Comparison of ENCODE assay signal across 9 mouse cellular contexts in the genomic region with DNA sequence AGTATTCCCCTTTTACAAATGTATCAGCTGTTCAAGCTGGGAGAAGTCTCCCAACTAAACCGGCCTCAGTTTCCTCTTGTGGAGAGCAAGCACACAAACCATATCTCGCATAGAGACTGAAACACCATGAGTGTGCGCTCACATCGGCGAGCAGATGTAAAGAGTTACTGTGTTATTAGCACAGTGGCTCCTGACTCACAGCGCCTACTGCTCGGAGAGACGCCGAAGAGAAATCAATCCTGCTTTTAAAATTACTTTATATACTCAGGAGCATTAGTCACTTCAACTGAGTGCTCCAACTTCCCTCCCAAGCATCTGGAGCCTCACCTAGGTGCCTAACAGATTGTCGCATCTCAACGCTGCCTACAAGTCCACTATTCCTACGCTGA. TPM values are rescaled to one million over a fixed set of nuclear protein-coding genes. Genes with fewer than 3 reads are reported as not detected.
DNase-seq lines count a peak whose midpoint lies in the region; ATAC-seq and TF ChIP-seq lines count a peak whose summit lies in the region.
"Had no signal": no experiment of that assay in that cellular context is flagged by ENCODE, and none has a peak within 500 bp of the region (broad histone marks: within the 10 kb centered on the region; RNA-seq: fewer than 3 reads in every experiment).

No protein-coding gene starts in this region.

- H3K4me2 ChIP-seq in limb, embryonic 11.5 days (ENCODE audit: low read depth, severe bottlenecking): peak overlapping the region; percentile 87

- H3K9me3 ChIP-seq in megakaryocyte, embryonic 14.5 days: no peaks in the 10 kb centered on the region
- no peaks in the 10 kb centered on the region for H3K9me3 ChIP-seq in limb, embryonic 11.5 days (ENCODE audit: control insufficient read depth, low read length)

- peak overlapping the region; percentile 92 for H3K4me3 ChIP-seq in megakaryocyte, embryonic 14.5 days (replicated peaks)
- peak overlapping the region; percentile 59 for H3K4me3 ChIP-seq in limb, embryonic 11.5 days (ENCODE audit: low read depth, low read length)
- peak overlapping the region; percentile 85 for H3K4me3 ChIP-seq in small intestine, adult 2 months (ENCODE audit: low read depth, low read length)
- H3K4me3 ChIP-seq: myocyte had no signal

- 38% methylated on average over 12 of the region's 12 CpGs for WGBS in limb, embryonic 11.5 days
- 18% methylated on average over 12 of the region's 12 CpGs for WGBS in small intestine, adult 2 months

- H3K4me1 ChIP-seq in megakaryocyte, embryonic 14.5 days: peaks cover 48% of the 10 kb centered on the region
- peaks cover 6% of the 10 kb centered on the region for H3K4me1 ChIP-seq in limb, embryonic 11.5 days (ENCODE audit: control insufficient read depth, insufficient read depth, low read length)
- H3K4me1 ChIP-seq in small intestine, adult 2 months (ENCODE audit: control insufficient read depth, insufficient read depth, insufficient read length, low read length): peaks cover 4% of the 10 kb centered on the region; the same call in 1 of the 2 replicates

- TF ChIP-seq CTCF in small intestine, adult 2 months (IDR thresholded peaks at IDR 0.05; ENCODE audit: extremely low read depth, insufficient read length, insufficient replicate concordance, low read depth, low read length): no peak

- peak; percentile 57 for ATAC-seq in frontal cortex, adult (ENCODE audit: low TSS enrichment)
- ATAC-seq in megakaryocyte, adult 5-6 weeks (ENCODE audit: poor library complexity, severe bottlenecking): no peak
- ATAC-seq in limb, embryonic 11.5 days (ENCODE audit: insufficient number of reproducible peaks, low FRiP score, low TSS enrichment, low read depth): no peak

- H3K36me3 ChIP-seq in megakaryocyte, embryonic 14.5 days (replicated peaks; ENCODE audit: low read length): peaks cover 2% of the 10 kb centered on the region
- no peaks in the 10 kb centered on the region for H3K36me3 ChIP-seq in limb, embryonic 11.5 days (ENCODE audit: control insufficient read depth, insufficient read depth, low read length)
- no peaks in the 10 kb centered on the region for H3K36me3 ChIP-seq in small intestine, adult 2 months (ENCODE audit: control insufficient read depth, insufficient read depth, low read length)

- no peak for DNase-seq in frontal cortex, postnatal 14 days (ENCODE audit: low spot score in 2 of 2)
- no peak for DNase-seq in limb, embryonic 11.5 days (ENCODE audit: low spot score)
- no peak for DNase-seq in adrenal gland, adult 2 months
- DNase-seq in adrenal gland, postnatal 10 days: no peak

- H3K27ac ChIP-seq in limb, embryonic 11.5 days (replicated peaks; ENCODE audit: low read depth, low read length): no peak overlapping the region; the same call in 1 of the 2 replicates
- H3K27ac ChIP-seq in small intestine, adult 2 months (ENCODE audit: insufficient read depth, low read depth, low read length): peak overlapping the region; percentile 27

- no peak for TF ChIP-seq POLR2A in small intestine, adult 2 months (IDR thresholded peaks at IDR 0.05; ENCODE audit: low read depth, low read length)

- H3K9ac ChIP-seq in limb, embryonic 11.5 days (ENCODE audit: low read length): peak overlapping the region; percentile 72

- H3K27me3 ChIP-seq in megakaryocyte, embryonic 14.5 days (replicated peaks): peaks cover 86% of the 10 kb centered on the region
- H3K27me3 ChIP-seq in limb, embryonic 11.5 days (ENCODE audit: control insufficient read depth, insufficient read depth, low read length): peaks cover 14% of the 10 kb centered on the region
- no peaks in the 10 kb centered on the region for H3K27me3 ChIP-seq in small intestine, adult 2 months (ENCODE audit: control insufficient read depth, insufficient read depth, low read length)

RNA-seq across cellular contexts. Expression of a gene that starts 1.3 kb away (rescaled TPM):
- 1.3 and 4.4 TPM in 2 replicates for polyA plus RNA-seq in megakaryocyte, embryonic 14.5 days (2012; ENCODE audit: insufficient read depth, low replicate concordance)
- total RNA-seq in megakaryocyte, adult 5-6 weeks (2015): 0.14 and 0.42 TPM in 2 replicates
- total RNA-seq in megakaryocyte, adult 5-6 weeks (2017): 0.04 and 0.57 TPM in 2 replicates
- polyA plus RNA-seq in limb, embryonic 11.5 days (2014; fragmentation: Nextera tagmentation; extraction: Ambion mirVana): 33.5 and 36.0 TPM in 2 replicates
- polyA plus RNA-seq in small intestine, adult 2 months (2012; rRNA removed): 11.2 and 20.2 TPM in 2 replicates
- 1 to 10 TPM; 3.6 to 6.7 TPM for total RNA-seq in adrenal gland, adult 2 months (2021)
- 0.58 and 0.75 TPM in 2 replicates for polyA plus RNA-seq in adrenal gland, adult 2 months (2012; rRNA removed)
- total RNA-seq in adrenal gland, postnatal 10 days (2021): 1 to 10 TPM; 4.1 to 8.3 TPM
- polyA plus RNA-seq: myocyte had no signal

RNA-seq across cellular contexts. Expression of a gene that starts 56.7 kb away (rescaled TPM):
- 2.4 and 17.2 TPM in 2 replicates for polyA plus RNA-seq in megakaryocyte, embryonic 14.5 days (2012; ENCODE audit: insufficient read depth, low replicate concordance)
- total RNA-seq in megakaryocyte, adult 5-6 weeks (2015): 112 and 116 TPM in 2 replicates
- 91.9 and 93.4 TPM in 2 replicates for total RNA-seq in megakaryocyte, adult 5-6 weeks (2017)
- 109 and 113 TPM in 2 replicates for polyA plus RNA-seq in limb, embryonic 11.5 days (2014; fragmentation: Nextera tagmentation; extraction: Ambion mirVana)
- 1.3 and 3.7 TPM in 2 replicates for polyA plus RNA-seq in small intestine, adult 2 months (2012; rRNA removed)
- total RNA-seq in adrenal gland, adult 2 months (2021): 10 to 100 TPM; 36.6 to 50.2 TPM
- 2.7 and 4.5 TPM in 2 replicates for polyA plus RNA-seq in adrenal gland, adult 2 months (2012; rRNA removed)
- total RNA-seq in adrenal gland, postnatal 10 days (2021): 10 to 100 TPM; 41.5 to 45.5 TPM
